22 mouse cellular contexts compared by ENCODE assay signal in the genomic region with DNA sequence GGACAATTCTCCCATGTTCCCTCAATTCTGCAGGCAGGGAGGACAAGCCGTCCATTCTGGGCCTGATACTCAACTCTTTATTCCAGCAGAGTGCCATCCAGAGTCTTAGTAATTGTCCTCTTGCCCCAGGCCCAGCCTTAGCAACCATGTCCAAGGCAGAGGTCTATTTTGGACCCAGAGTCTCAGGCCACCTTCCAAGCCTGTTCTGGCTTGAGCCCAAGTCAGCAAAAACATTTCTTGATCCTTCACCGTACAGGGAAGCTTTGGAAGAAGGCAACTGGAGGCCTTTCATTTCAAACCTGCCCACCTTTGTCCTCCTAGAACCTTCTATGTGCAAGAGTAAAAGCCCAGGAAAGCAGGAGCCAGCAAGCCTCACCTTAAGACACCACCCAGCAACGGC. TPM values are rescaled to one million over a fixed set of nuclear protein-coding genes. Genes with fewer than 3 reads are reported as not detected.
DNase-seq lines count a peak whose midpoint lies in the region; ATAC-seq lines count a peak whose summit lies in the region.
"Had no signal": no experiment of that assay in that cellular context is flagged by ENCODE, and none has a peak within 500 bp of the region (broad histone marks: within the 10 kb centered on the region; RNA-seq: fewer than 3 reads in every experiment).

No protein-coding gene starts in this region.

- peak; percentile 51 for DNase-seq in gastrocnemius, adult 18-20 months (ENCODE audit: low spot score)
- no peak for DNase-seq in gastrocnemius, postnatal 36 days
- DNase-seq in hindbrain, embryonic 14.5 days (ENCODE audit: low spot score) = no peak
- peak; percentile 14 for DNase-seq in fat pad, adult 2 months (ENCODE audit: extremely low read depth, low read depth, low spot score)
- DNase-seq: adrenal gland, postnatal 25 days; B cell, adult 2 months; cerebellum, adult 18-20 months; heart, postnatal 14 days; liver, embryonic 13.5 days; lung, adult 18-20 months had no signal

- no peaks in the 10 kb centered on the region for H3K27me3 ChIP-seq in hindbrain, embryonic 16.5 days (replicated peaks; ENCODE audit: control insufficient read depth, insufficient read depth, low read length)
- H3K27me3 ChIP-seq in hindbrain, embryonic 14.5 days (ENCODE audit: control insufficient read depth, insufficient read depth, low read length) = no peaks in the 10 kb centered on the region
- H3K27me3 ChIP-seq in stomach, embryonic 16.5 days (ENCODE audit: control insufficient read depth, insufficient read depth, low read length) = no peaks in the 10 kb centered on the region
- H3K27me3 ChIP-seq: neural tube, embryonic 13.5 days had no signal

- 0 out of 2 replicates have a peak, but pooled peaks cover 2% of the 10 kb centered on the region for H3K4me1 ChIP-seq in hindbrain, embryonic 16.5 days (ENCODE audit: control insufficient read depth, insufficient read depth, low read depth, low read length)
- H3K4me1 ChIP-seq in hindbrain, embryonic 14.5 days (replicated peaks; ENCODE audit: control insufficient read depth, insufficient read depth, low read length) = no peaks in the 10 kb centered on the region
- no peaks in the 10 kb centered on the region for H3K4me1 ChIP-seq in stomach, embryonic 16.5 days (ENCODE audit: control insufficient read depth, insufficient read depth, low read length)
- H3K4me1 ChIP-seq: liver, embryonic 13.5 days; megakaryocyte, embryonic 14.5 days; midbrain, embryonic 12.5 days had no signal

- no peak overlapping the region for H3K4me2 ChIP-seq in hindbrain, embryonic 16.5 days (ENCODE audit: low read length)
- H3K4me2 ChIP-seq in hindbrain, embryonic 14.5 days (replicated peaks) = no peak overlapping the region
- no peak overlapping the region for H3K4me2 ChIP-seq in stomach, embryonic 16.5 days (ENCODE audit: low read depth, low read length)
- H3K4me2 ChIP-seq: limb, embryonic 15.5 days; liver, embryonic 13.5 days; midbrain, embryonic 12.5 days; neural tube, embryonic 13.5 days had no signal

- H3K36me3 ChIP-seq in hindbrain, embryonic 16.5 days (ENCODE audit: control insufficient read depth, insufficient read depth, low read length) = no peaks in the 10 kb centered on the region
- H3K36me3 ChIP-seq in hindbrain, embryonic 14.5 days (replicated peaks; ENCODE audit: control insufficient read depth, insufficient read depth) = no peaks in the 10 kb centered on the region
- no peaks in the 10 kb centered on the region for H3K36me3 ChIP-seq in stomach, embryonic 16.5 days (ENCODE audit: control insufficient read depth, insufficient read depth, low read length)
- H3K36me3 ChIP-seq: hindbrain, embryonic 10.5 days; limb, embryonic 10.5 days; limb, embryonic 15.5 days; liver, embryonic 13.5 days; midbrain, embryonic 12.5 days; neural tube, embryonic 13.5 days had no signal

- no peak overlapping the region for H3K27ac ChIP-seq in hindbrain, embryonic 16.5 days (ENCODE audit: low read depth, low read length)
- no peak overlapping the region for H3K27ac ChIP-seq in hindbrain, embryonic 14.5 days
- H3K27ac ChIP-seq in stomach, embryonic 16.5 days (ENCODE audit: low read length) = peak overlapping the region; percentile 43; the same call in 1 of the 2 replicates
- H3K27ac ChIP-seq: hindbrain, embryonic 10.5 days; limb, embryonic 10.5 days; limb, embryonic 15.5 days; liver, embryonic 13.5 days; midbrain, embryonic 12.5 days; neural tube, embryonic 13.5 days had no signal

- ATAC-seq in hindbrain, embryonic 16.5 days = peak; percentile 45; the same call in 1 of the 2 replicates
- no peak for ATAC-seq in hindbrain, embryonic 14.5 days (ENCODE audit: low FRiP score)
- ATAC-seq in stomach, embryonic 16.5 days (ENCODE audit: insufficient read depth, low FRiP score) = no peak
- ATAC-seq: forebrain, embryonic 14.5 days; intestine, postnatal 0 days; lung, postnatal 0 days had no signal

- intact Hi-C loops in gastrocnemius, postnatal 36 days (cut with DNase I) = no loop called here

- no peak overlapping the region for H3K9ac ChIP-seq in hindbrain, embryonic 16.5 days (ENCODE audit: low read depth, low read length)
- no peak overlapping the region for H3K9ac ChIP-seq in hindbrain, embryonic 14.5 days
- H3K9ac ChIP-seq in stomach, embryonic 16.5 days (ENCODE audit: low read length) = no peak overlapping the region
- H3K9ac ChIP-seq: limb, embryonic 15.5 days; liver, embryonic 13.5 days; midbrain, embryonic 12.5 days; neural tube, embryonic 13.5 days had no signal

- H3K4me3 ChIP-seq in hindbrain, embryonic 16.5 days (ENCODE audit: low read length) = no peak overlapping the region
- no peak overlapping the region for H3K4me3 ChIP-seq in hindbrain, embryonic 14.5 days (replicated peaks; ENCODE audit: low read length)
- no peak overlapping the region for H3K4me3 ChIP-seq in stomach, embryonic 16.5 days (replicated peaks; ENCODE audit: low read length)
- H3K4me3 ChIP-seq: hindbrain, embryonic 10.5 days; limb, embryonic 10.5 days; limb, embryonic 15.5 days; liver, embryonic 13.5 days; megakaryocyte, embryonic 14.5 days; midbrain, embryonic 12.5 days; neural tube, embryonic 13.5 days had no signal

- 80% methylated on average over 3 of the region's 3 CpGs for WGBS in hindbrain, embryonic 16.5 days
- WGBS in hindbrain, embryonic 14.5 days = 81% methylated on average over 3 of the region's 3 CpGs
- WGBS in stomach, embryonic 16.5 days = 60% methylated on average over 3 of the region's 3 CpGs

- H3K9me3 ChIP-seq in hindbrain, embryonic 16.5 days (ENCODE audit: control insufficient read depth, low read length) = no peaks in the 10 kb centered on the region
- H3K9me3 ChIP-seq in hindbrain, embryonic 14.5 days (ENCODE audit: control insufficient read depth, low read length) = no peaks in the 10 kb centered on the region
- H3K9me3 ChIP-seq in stomach, embryonic 16.5 days (replicated peaks; ENCODE audit: control insufficient read depth, low read length) = no peaks in the 10 kb centered on the region
- H3K9me3 ChIP-seq: hindbrain, embryonic 10.5 days; limb, embryonic 10.5 days; limb, embryonic 15.5 days; liver, embryonic 13.5 days; midbrain, embryonic 12.5 days; neural tube, embryonic 13.5 days had no signal

RNA-seq across cellular contexts. Expression of gene Ntng2, which starts 17.8 kb away (rescaled TPM):
- total RNA-seq in gastrocnemius, adult 18-20 months (2021) = 10 to 100 TPM; 22.3 to 31.2 TPM
- 10 to 100 TPM; 36.0 to 37.7 TPM for total RNA-seq in gastrocnemius, postnatal 36 days (2021)
- 3.5 and 4.1 TPM in 2 replicates for polyA plus RNA-seq in hindbrain, embryonic 16.5 days (2015; fragmentation: Nextera tagmentation; extraction: Ambion mirVana)
- polyA plus RNA-seq in hindbrain, embryonic 14.5 days (2014; fragmentation: Nextera tagmentation; extraction: Ambion mirVana) = 2.9 and 3.9 TPM in 2 replicates
- 0.40 and 0.45 TPM in 2 replicates for polyA plus RNA-seq in stomach, embryonic 16.5 days (2015; fragmentation: Nextera tagmentation; extraction: Ambion mirVana)
- polyA plus RNA-seq: heart, embryonic 14.5 days; liver, embryonic 13.5 days had no signal

Comparison
In these comparisons a context has a peak if more than half of its experiments do, and no peak if none do; other contexts are left out.
1. DNase-seq: peak in gastrocnemius, adult 18-20 months (single experiment) and fat pad, adult 2 months (single experiment); none in gastrocnemius, postnatal 36 days (0 of 2) and hindbrain, embryonic 14.5 days (single experiment).